Mouse (Mus musculus): ENCODE results near the gene Tuba3a. TPM values are rescaled to one million over a fixed set of nuclear protein-coding genes. Genes with fewer than 3 reads are reported as not detected.

Gene Tuba3a
- total and polyA plus RNA-seq, 2 experiments: not detected

DNA sequence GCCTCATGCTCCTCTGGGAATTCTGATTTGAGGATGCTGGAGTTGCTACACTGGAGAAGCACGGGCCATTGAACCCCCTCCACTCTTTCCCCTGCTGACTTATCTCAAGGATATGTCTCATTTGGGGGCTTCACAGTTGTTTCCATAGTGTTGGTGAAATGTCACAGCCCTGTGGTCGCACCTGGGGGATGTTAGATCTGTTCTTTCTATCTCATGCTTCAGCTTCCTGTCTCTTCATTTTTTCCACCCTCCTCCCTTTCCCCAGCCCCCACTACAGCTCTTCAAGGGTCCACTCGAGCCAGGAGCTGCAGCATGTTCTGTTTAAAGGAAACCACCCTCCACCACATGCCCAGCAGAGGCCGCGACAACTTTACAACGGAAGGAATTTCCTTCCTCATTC lies 47.4 kb downstream of the Tuba3a start:
- H3K27ac ChIP-seq (replicated peaks; ENCODE audit: insufficient read depth, low read depth, low read length): no peak overlapping the region
- H3K36me3 ChIP-seq (ENCODE audit: control insufficient read depth, insufficient read depth, low read length): no peaks in the 10 kb centered on the region
- DNase-seq (ENCODE audit: extremely low read depth, low read depth, low spot score): no peak
- H3K4me1 ChIP-seq (ENCODE audit: control insufficient read depth, insufficient read depth, low read length): no peaks in the 10 kb centered on the region
- no peaks in the 10 kb centered on the region for H3K79me2 ChIP-seq (ENCODE audit: control insufficient read depth, insufficient read depth, low read length)
- no peak overlapping the region for H3K9ac ChIP-seq (ENCODE audit: low read depth, low read length)
- WGBS: 68% methylated on average over 6 of the region's 6 CpGs
- H3K4me3 ChIP-seq (ENCODE audit: insufficient read depth, low read depth, low read length): no peak overlapping the region
- no peaks in the 10 kb centered on the region for H3K27me3 ChIP-seq (ENCODE audit: control insufficient read depth, insufficient read depth, low read length)
- TF ChIP-seq CTCF (IDR thresholded peaks at IDR 0.05; ENCODE audit: low read depth, low read length) (no peak), POLR2A (IDR thresholded peaks at IDR 0.05; ENCODE audit: extremely low read depth, insufficient read depth, low read length) (no peak)

DNA sequence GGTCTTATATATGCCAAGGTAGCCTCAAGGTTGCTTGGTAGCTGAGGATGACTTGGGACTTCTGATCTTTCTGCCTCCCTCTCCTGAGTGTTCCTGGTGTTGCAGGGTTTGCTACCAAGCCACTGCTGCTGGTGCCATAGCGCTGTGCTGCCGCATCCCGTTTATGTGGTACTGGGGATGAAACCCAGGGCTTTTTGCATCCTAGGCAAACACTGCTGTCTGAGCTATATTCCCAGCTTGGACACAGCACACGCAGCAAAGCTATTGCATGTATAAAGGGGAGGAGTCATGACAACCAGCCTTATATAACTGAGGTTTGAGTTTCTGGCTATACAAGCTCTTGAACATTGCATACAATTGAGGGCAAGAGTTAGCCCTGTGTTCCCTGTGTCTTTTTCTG lies 48.4 kb downstream of the Tuba3a start:
- Histone ChIP-seq H3K36me3 (ENCODE audit: control insufficient read depth, insufficient read depth, low read length) (no peaks in the 10 kb centered on the region), H3K27me3 (ENCODE audit: control insufficient read depth, insufficient read depth, low read length) (no peaks in the 10 kb centered on the region), H3K9ac (ENCODE audit: low read depth, low read length) (no peak overlapping the region), H3K4me3 (ENCODE audit: insufficient read depth, low read depth, low read length) (no peak overlapping the region), H3K27ac (replicated peaks; ENCODE audit: insufficient read depth, low read depth, low read length) (no peak overlapping the region), H3K4me1 (ENCODE audit: control insufficient read depth, insufficient read depth, low read length) (peaks cover 2% of the 10 kb centered on the region), H3K79me2 (ENCODE audit: control insufficient read depth, insufficient read depth, low read length) (no peaks in the 10 kb centered on the region; the same call in 1 of the 2 replicates)
- 82% methylated on average over 4 of the region's 4 CpGs for WGBS
- DNase-seq (ENCODE audit: extremely low read depth, low read depth, low spot score): no peak
- TF ChIP-seq CTCF (IDR thresholded peaks at IDR 0.05; ENCODE audit: low read depth, low read length) (no peak), POLR2A (IDR thresholded peaks at IDR 0.05; ENCODE audit: extremely low read depth, insufficient read depth, low read length) (no peak)

DNA sequence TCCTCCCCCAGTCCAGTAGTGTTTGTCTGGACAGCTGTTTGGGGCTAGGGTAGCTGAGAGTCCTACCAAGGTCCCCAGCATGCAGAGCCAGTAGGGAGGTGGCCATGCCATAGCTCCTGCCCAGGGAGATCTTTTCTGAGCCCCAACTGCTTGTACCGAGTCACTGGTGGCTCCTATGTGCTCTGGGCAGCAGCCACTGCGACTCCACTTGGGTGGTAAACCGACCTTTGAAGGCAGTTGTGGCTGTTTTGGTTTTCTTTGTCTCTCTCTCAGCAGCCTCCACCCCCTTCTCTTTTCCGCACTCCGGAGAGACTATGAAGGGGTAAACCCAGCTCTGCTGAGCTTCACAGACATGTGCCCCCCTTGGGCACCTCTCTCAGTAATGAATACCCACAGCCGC lies 49.1 kb downstream of the Tuba3a start, which contains the start of gene Cd27:
Gene Cd27 (minus strand): TSS at position 229 of the 400 bp plus-strand sequence.
- Histone ChIP-seq H3K4me3 (ENCODE audit: insufficient read depth, low read depth, low read length) (no peak within 1 kb of the TSS), H3K27me3 (ENCODE audit: control insufficient read depth, insufficient read depth, low read length) (no peaks in the 10 kb centered on the region), H3K4me1 (ENCODE audit: control insufficient read depth, insufficient read depth, low read length) (peaks cover 3% of the 10 kb centered on the region), H3K36me3 (ENCODE audit: control insufficient read depth, insufficient read depth, low read length) (no peaks in the 10 kb centered on the region), H3K27ac (replicated peaks; ENCODE audit: insufficient read depth, low read depth, low read length) (no peak within 1 kb of the TSS), H3K79me2 (ENCODE audit: control insufficient read depth, insufficient read depth, low read length) (no peaks in the 10 kb centered on the region; the same call in 1 of the 2 replicates), H3K9ac (ENCODE audit: low read depth, low read length) (no peak within 1 kb of the TSS)
- TF ChIP-seq CTCF (IDR thresholded peaks at IDR 0.05; ENCODE audit: low read depth, low read length): no peak
- TF ChIP-seq POLR2A (IDR thresholded peaks at IDR 0.05; ENCODE audit: extremely low read depth, insufficient read depth, low read length): no peak
- WGBS: 68% methylated on average over 6 of the region's 6 CpGs
- DNase-seq (ENCODE audit: extremely low read depth, low read depth, low spot score): no peak

DNA sequence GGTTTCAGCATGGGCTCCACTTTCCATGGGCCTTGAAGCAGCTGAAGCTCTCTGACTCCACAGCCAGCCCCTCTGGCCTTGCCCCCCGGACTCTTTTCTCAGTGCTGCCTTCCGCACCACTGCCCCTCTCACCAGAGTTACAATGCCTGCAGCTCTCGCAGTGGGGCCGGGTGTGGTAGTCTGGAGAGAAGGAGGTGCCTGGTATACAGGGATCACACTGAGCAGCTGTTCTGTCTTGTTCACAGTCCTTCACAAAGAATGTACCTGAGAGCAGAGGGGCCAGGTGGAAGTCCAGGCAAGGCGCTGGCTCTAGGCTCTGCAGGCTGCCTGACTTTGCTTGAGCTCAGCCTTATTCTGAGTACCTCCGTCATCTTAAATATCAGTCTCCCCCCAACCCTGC lies 49.5 kb downstream of the Tuba3a start:
- TF ChIP-seq POLR2A (IDR thresholded peaks at IDR 0.05; ENCODE audit: extremely low read depth, insufficient read depth, low read length) (no peak), CTCF (IDR thresholded peaks at IDR 0.05; ENCODE audit: low read depth, low read length) (no peak)
- peaks cover 3% of the 10 kb centered on the region for H3K4me1 ChIP-seq (ENCODE audit: control insufficient read depth, insufficient read depth, low read length)
- H3K4me3 ChIP-seq (ENCODE audit: insufficient read depth, low read depth, low read length): no peak overlapping the region
- WGBS: 95% methylated on average over 6 of the region's 6 CpGs
- DNase-seq (ENCODE audit: extremely low read depth, low read depth, low spot score): no peak
- H3K9ac ChIP-seq (ENCODE audit: low read depth, low read length): no peak overlapping the region
- no peaks in the 10 kb centered on the region; the same call in 1 of the 2 replicates for H3K79me2 ChIP-seq (ENCODE audit: control insufficient read depth, insufficient read depth, low read length)
- H3K27ac ChIP-seq (replicated peaks; ENCODE audit: insufficient read depth, low read depth, low read length): no peak overlapping the region
- no peaks in the 10 kb centered on the region for H3K27me3 ChIP-seq (ENCODE audit: control insufficient read depth, insufficient read depth, low read length)
- no peaks in the 10 kb centered on the region for H3K36me3 ChIP-seq (ENCODE audit: control insufficient read depth, insufficient read depth, low read length)

DNA sequence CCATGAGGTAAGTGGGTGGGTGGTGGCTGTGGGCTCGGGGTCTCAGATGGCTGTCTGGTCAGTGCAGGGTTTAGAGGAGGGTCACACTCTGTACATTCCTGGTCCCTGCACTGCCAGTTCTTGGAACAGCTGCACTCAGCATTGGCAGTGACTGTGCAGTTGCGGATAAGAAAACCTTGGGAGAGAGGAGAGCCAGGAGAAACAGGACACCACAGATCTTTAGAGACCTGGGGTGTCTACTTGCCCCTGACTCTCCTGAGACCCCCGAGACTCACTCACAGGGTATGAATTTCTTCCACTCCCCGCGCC lies 51.4 kb downstream of the Tuba3a start:
- Histone ChIP-seq H3K9ac (ENCODE audit: low read depth, low read length) (no peak overlapping the region), H3K36me3 (ENCODE audit: control insufficient read depth, insufficient read depth, low read length) (0 out of 2 replicates have a peak, but pooled peaks cover under 1% of the 10 kb centered on the region), H3K27ac (replicated peaks; ENCODE audit: insufficient read depth, low read depth, low read length) (peak overlapping the region; percentile 50), H3K79me2 (ENCODE audit: control insufficient read depth, insufficient read depth, low read length) (peaks cover 4% of the 10 kb centered on the region; the same call in 1 of the 2 replicates), H3K27me3 (ENCODE audit: control insufficient read depth, insufficient read depth, low read length) (no peaks in the 10 kb centered on the region), H3K4me1 (ENCODE audit: control insufficient read depth, insufficient read depth, low read length) (peaks cover 6% of the 10 kb centered on the region), H3K4me3 (ENCODE audit: insufficient read depth, low read depth, low read length) (peak overlapping the region; percentile 8; the same call in 1 of the 2 replicates)
- TF ChIP-seq CTCF (IDR thresholded peaks at IDR 0.05; ENCODE audit: low read depth, low read length) (no peak), POLR2A (IDR thresholded peaks at IDR 0.05; ENCODE audit: extremely low read depth, insufficient read depth, low read length) (no peak)
- WGBS: 75% methylated on average over 5 of the region's 5 CpGs
- DNase-seq (ENCODE audit: extremely low read depth, low read depth, low spot score): no peak

DNA sequence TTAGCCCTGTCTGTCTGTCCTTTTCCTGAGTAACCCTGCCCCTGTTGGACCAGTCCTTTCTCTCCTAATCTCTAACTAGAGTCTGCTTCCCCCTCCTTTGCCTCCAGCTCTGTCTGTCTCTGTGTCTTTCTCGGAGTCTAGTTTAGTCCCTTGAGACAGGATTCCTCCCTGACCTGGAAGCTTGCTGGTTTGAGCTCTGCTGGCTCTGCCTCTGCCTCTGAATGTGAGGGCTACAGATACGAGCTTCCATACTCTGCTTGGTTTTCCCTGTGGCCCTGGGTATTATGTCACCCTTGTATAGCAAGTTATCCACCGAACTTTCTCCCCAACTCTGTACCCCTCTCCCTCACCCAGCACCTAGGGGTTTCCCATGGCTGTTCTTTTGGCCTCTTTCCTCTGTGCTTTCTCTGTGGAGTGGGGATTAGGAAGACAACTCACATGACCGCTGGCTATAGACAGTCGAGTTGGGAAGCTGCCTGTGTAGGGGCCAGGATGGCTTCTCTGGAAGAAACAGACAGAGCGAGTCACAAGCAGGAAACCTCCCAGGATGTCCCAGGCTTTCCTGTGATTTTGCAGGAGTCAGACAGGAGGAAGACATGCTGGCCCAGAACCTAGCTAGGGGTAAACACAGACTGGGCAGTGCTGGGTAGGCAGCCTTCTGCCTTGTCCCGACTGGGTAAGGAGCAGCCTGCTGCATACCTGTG lies 51.9 kb downstream of the Tuba3a start:
- Histone ChIP-seq H3K79me2 (ENCODE audit: control insufficient read depth, insufficient read depth, low read length) (peaks cover 4% of the 10 kb centered on the region; the same call in 1 of the 2 replicates), H3K4me3 (ENCODE audit: insufficient read depth, low read depth, low read length) (peak overlapping the region; percentile 8; the same call in 1 of the 2 replicates), H3K27ac (replicated peaks; ENCODE audit: insufficient read depth, low read depth, low read length) (peak overlapping the region; percentile 50), H3K4me1 (ENCODE audit: control insufficient read depth, insufficient read depth, low read length) (peaks cover 6% of the 10 kb centered on the region), H3K9ac (ENCODE audit: low read depth, low read length) (no peak overlapping the region), H3K36me3 (ENCODE audit: control insufficient read depth, insufficient read depth, low read length) (peaks cover 3% of the 10 kb centered on the region; the same call in 1 of the 2 replicates), H3K27me3 (ENCODE audit: control insufficient read depth, insufficient read depth, low read length) (no peaks in the 10 kb centered on the region)
- DNase-seq (ENCODE audit: extremely low read depth, low read depth, low spot score): no peak
- WGBS: 59% methylated on average over 7 of the region's 7 CpGs
- TF ChIP-seq POLR2A (IDR thresholded peaks at IDR 0.05; ENCODE audit: extremely low read depth, insufficient read depth, low read length): no peak
- TF ChIP-seq CTCF (IDR thresholded peaks at IDR 0.05; ENCODE audit: low read depth, low read length): no peak
